Comparison of ENCODE assay signal across 9 mouse cellular contexts in the genomic region with DNA sequence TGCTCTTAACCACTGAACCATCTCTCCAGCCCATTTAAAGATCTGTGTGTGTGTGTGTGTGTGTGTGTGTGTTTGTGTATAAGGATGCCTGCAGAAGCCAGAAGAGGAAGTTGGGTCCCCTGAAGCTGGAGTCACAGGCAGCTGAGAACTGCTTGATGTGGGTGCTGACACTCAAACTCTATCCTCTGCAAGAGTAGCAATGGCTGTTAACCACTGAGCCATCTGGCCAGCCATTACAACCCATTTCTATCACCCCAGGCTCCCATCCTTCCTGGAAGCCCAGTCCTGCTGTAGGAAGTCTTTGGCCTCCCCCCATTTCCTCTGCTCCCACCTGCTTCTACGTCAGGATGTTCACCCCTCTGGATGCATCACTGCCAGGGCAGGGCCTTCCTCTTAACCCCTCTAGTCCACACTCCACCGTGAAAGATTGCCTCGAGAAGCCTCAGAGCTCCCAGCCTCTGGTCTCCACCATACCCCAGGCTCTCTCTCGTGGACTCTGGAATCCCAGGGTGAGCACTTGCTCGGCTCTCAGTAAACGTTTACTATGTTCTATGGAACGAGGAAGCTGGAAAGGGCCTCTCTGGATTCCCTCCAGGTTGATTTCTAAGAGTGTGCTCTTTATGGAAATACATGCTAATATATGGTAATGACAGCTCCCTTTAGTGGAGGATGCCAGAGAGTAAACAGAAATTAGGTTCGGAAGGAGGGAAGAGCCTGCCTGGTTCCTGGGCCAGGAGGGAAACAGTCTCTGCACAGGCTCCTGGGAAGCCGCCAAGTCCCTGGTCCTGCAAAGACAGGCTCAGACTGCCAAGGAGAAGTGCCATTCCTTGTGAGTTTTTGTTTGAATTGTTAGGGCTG. TPM values are rescaled to one million over a fixed set of nuclear protein-coding genes. Genes with fewer than 3 reads are reported as not detected.
A peak's percentile ranks its signal among the peaks of the same experiment; 100 is the strongest.
DNase-seq lines count a peak whose midpoint lies in the region; ATAC-seq and TF ChIP-seq lines count a peak whose summit lies in the region.
"Had no signal": no experiment of that assay in that cellular context is flagged by ENCODE, and none has a peak within 500 bp of the region (broad histone marks: within the 10 kb centered on the region; RNA-seq: fewer than 3 reads in every experiment).

No protein-coding gene starts in this region.

- H3K4me1 ChIP-seq in forebrain, embryonic 14.5 days (ENCODE audit: control insufficient read depth, insufficient read depth, low read length), result peaks cover 10% of the 10 kb centered on the region
- peaks cover 15% of the 10 kb centered on the region for H3K4me1 ChIP-seq in forebrain, embryonic 12.5 days
- peaks cover 20% of the 10 kb centered on the region; the same call in 1 of the 2 replicates for H3K4me1 ChIP-seq in spleen, adult 2 months (ENCODE audit: control insufficient read depth, insufficient read depth, insufficient read length)
- H3K4me1 ChIP-seq in hindbrain, embryonic 16.5 days (ENCODE audit: control insufficient read depth, insufficient read depth, low read depth, low read length), result peaks cover 24% of the 10 kb centered on the region
- H3K4me1 ChIP-seq in lung, adult 2 months (ENCODE audit: control insufficient read depth, insufficient read depth, low read length), result peaks cover 23% of the 10 kb centered on the region

- peak; percentile 44 for ATAC-seq in forebrain, embryonic 14.5 days
- no peak for ATAC-seq in forebrain, embryonic 12.5 days (ENCODE audit: low FRiP score)
- ATAC-seq in hindbrain, embryonic 16.5 days, result 0 out of 2 replicates have a peak, but pooled peaks have one; percentile 21
- ATAC-seq: Patski had no signal

- H3K36me3 ChIP-seq in forebrain, embryonic 14.5 days (ENCODE audit: control insufficient read depth, insufficient read depth, low read length), result peaks cover 15% of the 10 kb centered on the region
- H3K36me3 ChIP-seq in forebrain, embryonic 12.5 days (replicated peaks), result peaks cover 19% of the 10 kb centered on the region
- peaks cover 4% of the 10 kb centered on the region; the same call in 1 of the 2 replicates for H3K36me3 ChIP-seq in spleen, adult 2 months (ENCODE audit: control insufficient read depth, insufficient read depth, low read length)
- H3K36me3 ChIP-seq in hindbrain, embryonic 16.5 days (ENCODE audit: control insufficient read depth, insufficient read depth, low read length), result peaks cover 10% of the 10 kb centered on the region; the same call in 1 of the 2 replicates
- no peaks in the 10 kb centered on the region for H3K36me3 ChIP-seq in splenic B cell, adult 2 months (ENCODE audit: control insufficient read depth, insufficient read depth, low read length, poor library complexity, severe bottlenecking)

- no peaks in the 10 kb centered on the region for H3K27me3 ChIP-seq in forebrain, embryonic 14.5 days (replicated peaks; ENCODE audit: control insufficient read depth, insufficient read depth, low read length)
- H3K27me3 ChIP-seq in forebrain, embryonic 12.5 days, result peaks cover 15% of the 10 kb centered on the region
- H3K27me3 ChIP-seq in spleen, adult 2 months (ENCODE audit: control insufficient read depth, insufficient read depth, low read length), result no peaks in the 10 kb centered on the region
- H3K27me3 ChIP-seq in hindbrain, embryonic 16.5 days (replicated peaks; ENCODE audit: control insufficient read depth, insufficient read depth, low read length), result no peaks in the 10 kb centered on the region
- H3K27me3 ChIP-seq in splenic B cell, adult 2 months (ENCODE audit: control insufficient read depth, insufficient read depth, low read length, poor library complexity, severe bottlenecking), result no peaks in the 10 kb centered on the region
- H3K27me3 ChIP-seq: Patski had no signal

- H3K9me3 ChIP-seq in forebrain, embryonic 14.5 days (replicated peaks; ENCODE audit: control insufficient read depth, low read length), result no peaks in the 10 kb centered on the region
- H3K9me3 ChIP-seq in forebrain, embryonic 12.5 days, result no peaks in the 10 kb centered on the region
- H3K9me3 ChIP-seq in hindbrain, embryonic 16.5 days (ENCODE audit: control insufficient read depth, low read length), result no peaks in the 10 kb centered on the region

- no peak overlapping the region for H3K4me3 ChIP-seq in forebrain, embryonic 14.5 days (ENCODE audit: low read depth, low read length)
- H3K4me3 ChIP-seq in forebrain, embryonic 12.5 days (replicated peaks), result no peak overlapping the region
- no peak overlapping the region for H3K4me3 ChIP-seq in spleen, adult 2 months (ENCODE audit: extremely low read depth, insufficient read depth, insufficient read length)
- no peak overlapping the region for H3K4me3 ChIP-seq in hindbrain, embryonic 16.5 days (ENCODE audit: low read length)
- no peak overlapping the region for H3K4me3 ChIP-seq in lung, adult 2 months (replicated peaks; ENCODE audit: extremely low read depth, low read depth, low read length)

- no peak overlapping the region for H3K9ac ChIP-seq in forebrain, embryonic 14.5 days (ENCODE audit: low read length)
- H3K9ac ChIP-seq in forebrain, embryonic 12.5 days, result no peak overlapping the region
- no peak overlapping the region for H3K9ac ChIP-seq in hindbrain, embryonic 16.5 days (ENCODE audit: low read depth, low read length)

- peak overlapping the region; percentile 65; the same call in 1 of the 2 replicates for H3K27ac ChIP-seq in forebrain, embryonic 14.5 days (ENCODE audit: low read depth, low read length)
- no peak overlapping the region for H3K27ac ChIP-seq in forebrain, embryonic 12.5 days
- H3K27ac ChIP-seq in spleen, adult 2 months (ENCODE audit: insufficient read depth, low read length), result peak overlapping the region; percentile 40
- peak overlapping the region; percentile 11; the same call in 1 of the 2 replicates for H3K27ac ChIP-seq in hindbrain, embryonic 16.5 days (ENCODE audit: low read depth, low read length)

- no peak overlapping the region for H3K4me2 ChIP-seq in forebrain, embryonic 14.5 days (ENCODE audit: low read length)
- no peak overlapping the region for H3K4me2 ChIP-seq in forebrain, embryonic 12.5 days
- no peak overlapping the region for H3K4me2 ChIP-seq in hindbrain, embryonic 16.5 days (ENCODE audit: low read length)

- TF ChIP-seq POLR2A in spleen, adult 2 months (IDR thresholded peaks at IDR 0.05; ENCODE audit: low read depth, low read length), result no peak
- TF ChIP-seq POLR2A in lung, adult 2 months (IDR thresholded peaks at IDR 0.05; ENCODE audit: borderline replicate concordance, extremely low read depth, low read depth, low read length), result no peak

- peak; percentile 88 for DNase-seq in forebrain, embryonic 14.5 days (ENCODE audit: low spot score)
- DNase-seq in spleen, adult 2 months (ENCODE audit: low read depth in 1 of 2, low spot score in 2 of 2), result peak in 1 of 2 experiments; percentile 31
- no peak for DNase-seq in spleen, postnatal 4 days (ENCODE audit: low spot score in 2 of 2)
- peak; percentile 79 for DNase-seq in lung, adult 2 months
- DNase-seq in splenic B cell, adult 2 months (ENCODE audit: low read depth, low spot score), result peak; percentile 47
- DNase-seq in spleen, adult 12 weeks (ENCODE audit: low spot score), result no peak

- 26% methylated on average over 9 of the region's 9 CpGs for WGBS in forebrain, embryonic 14.5 days
- WGBS in forebrain, embryonic 12.5 days, result 56% methylated on average over 9 of the region's 9 CpGs
- 46% methylated on average over 9 of the region's 9 CpGs for WGBS in spleen, adult 2 months
- 39% methylated on average over 9 of the region's 9 CpGs for WGBS in hindbrain, embryonic 16.5 days
- 11% methylated on average over 9 of the region's 9 CpGs for WGBS in lung, adult 2 months

- no peak for TF ChIP-seq CTCF in spleen, adult 2 months (IDR thresholded peaks at IDR 0.05; ENCODE audit: extremely low read depth, insufficient read depth, insufficient read length, insufficient replicate concordance)
- no peak for TF ChIP-seq CTCF in lung, adult 2 months (IDR thresholded peaks at IDR 0.05; ENCODE audit: insufficient read depth, low read length)

RNA-seq across cellular contexts. Expression of gene Orai2, which starts 3.3 kb away (rescaled TPM):
- 21.7 and 29.7 TPM in 2 replicates for polyA plus RNA-seq in forebrain, embryonic 14.5 days (2014; fragmentation: Nextera tagmentation; extraction: Ambion mirVana)
- polyA plus RNA-seq in forebrain, embryonic 12.5 days (2016; fragmentation: Nextera tagmentation; extraction: Ambion mirVana), result 14.7 TPM in 2 replicates
- 113 and 167 TPM in 2 replicates for polyA plus RNA-seq in spleen, adult 2 months (2012; rRNA removed)
- 50.1 and 51.0 TPM in 2 replicates for polyA plus RNA-seq in hindbrain, embryonic 16.5 days (2015; fragmentation: Nextera tagmentation; extraction: Ambion mirVana)
- polyA plus RNA-seq in lung, adult 2 months (2012; rRNA removed), result 39.2 and 51.0 TPM in 2 replicates

RNA-seq across cellular contexts. Expression of gene Prkrip1, which starts 24.9 kb away (rescaled TPM):
- 66.2 and 69.4 TPM in 2 replicates for polyA plus RNA-seq in forebrain, embryonic 14.5 days (2014; fragmentation: Nextera tagmentation; extraction: Ambion mirVana)
- 71.0 and 80.1 TPM in 2 replicates for polyA plus RNA-seq in forebrain, embryonic 12.5 days (2016; fragmentation: Nextera tagmentation; extraction: Ambion mirVana)
- polyA plus RNA-seq in spleen, adult 2 months (2012; rRNA removed), result 7.3 and 8.8 TPM in 2 replicates
- polyA plus RNA-seq in hindbrain, embryonic 16.5 days (2015; fragmentation: Nextera tagmentation; extraction: Ambion mirVana), result 63.1 and 67.2 TPM in 2 replicates
- 8.9 and 11.0 TPM in 2 replicates for polyA plus RNA-seq in lung, adult 2 months (2012; rRNA removed)

RNA-seq across cellular contexts. Expression of gene Alkbh4, which starts 37.9 kb away (rescaled TPM):
- 13.0 and 14.6 TPM in 2 replicates for polyA plus RNA-seq in forebrain, embryonic 14.5 days (2014; fragmentation: Nextera tagmentation; extraction: Ambion mirVana)
- 20.6 and 21.9 TPM in 2 replicates for polyA plus RNA-seq in forebrain, embryonic 12.5 days (2016; fragmentation: Nextera tagmentation; extraction: Ambion mirVana)
- 19.6 and 28.4 TPM in 2 replicates for polyA plus RNA-seq in spleen, adult 2 months (2012; rRNA removed)
- polyA plus RNA-seq in hindbrain, embryonic 16.5 days (2015; fragmentation: Nextera tagmentation; extraction: Ambion mirVana), result 20.4 and 22.7 TPM in 2 replicates
- polyA plus RNA-seq in lung, adult 2 months (2012; rRNA removed), result 15.1 TPM in 2 replicates

RNA-seq across cellular contexts. Expression of gene Lrwd1, which starts 38.0 kb away (rescaled TPM):
- 33.2 and 35.8 TPM in 2 replicates for polyA plus RNA-seq in forebrain, embryonic 14.5 days (2014; fragmentation: Nextera tagmentation; extraction: Ambion mirVana)
- polyA plus RNA-seq in forebrain, embryonic 12.5 days (2016; fragmentation: Nextera tagmentation; extraction: Ambion mirVana), result 44.2 and 46.1 TPM in 2 replicates
- 39.5 and 46.4 TPM in 2 replicates for polyA plus RNA-seq in spleen, adult 2 months (2012; rRNA removed)
- polyA plus RNA-seq in hindbrain, embryonic 16.5 days (2015; fragmentation: Nextera tagmentation; extraction: Ambion mirVana), result 25.2 and 26.3 TPM in 2 replicates
- polyA plus RNA-seq in lung, adult 2 months (2012; rRNA removed), result 32.3 and 35.4 TPM in 2 replicates

RNA-seq across cellular contexts. Expression of gene Polr2j, which starts 57.4 kb away (rescaled TPM):
- 255 and 310 TPM in 2 replicates for polyA plus RNA-seq in forebrain, embryonic 14.5 days (2014; fragmentation: Nextera tagmentation; extraction: Ambion mirVana)
- polyA plus RNA-seq in forebrain, embryonic 12.5 days (2016; fragmentation: Nextera tagmentation; extraction: Ambion mirVana), result 246 and 256 TPM in 2 replicates
- 32.3 and 38.1 TPM in 2 replicates for polyA plus RNA-seq in spleen, adult 2 months (2012; rRNA removed)
- polyA plus RNA-seq in hindbrain, embryonic 16.5 days (2015; fragmentation: Nextera tagmentation; extraction: Ambion mirVana), result 198 and 210 TPM in 2 replicates
- 35.0 and 37.1 TPM in 2 replicates for polyA plus RNA-seq in lung, adult 2 months (2012; rRNA removed)

Comparison
In these comparisons a context has a peak if more than half of its experiments do, and no peak if none do; other contexts are left out.
1. DNase-seq: peak in forebrain, embryonic 14.5 days (single experiment), lung, adult 2 months (single experiment) and splenic B cell, adult 2 months (single experiment); none in spleen, postnatal 4 days (0 of 2) and spleen, adult 12 weeks (single experiment).